Mouse (Mus musculus): ENCODE results near the gene Rfx3. TPM values are rescaled to one million over a fixed set of nuclear protein-coding genes. Genes with fewer than 3 reads are reported as not detected.

Gene Rfx3
- 38.5 and 40.3 TPM in 2 replicates for polyA plus RNA-seq (2015; fragmentation: Nextera tagmentation; extraction: Ambion mirVana)

GRCm38 (mm10) chr19:28010471-28011395 is at the start of gene Rfx3:
Gene Rfx3 (minus strand): TSS chr19:28011166.
- H3K4me1 ChIP-seq: peaks cover 22% of the 10 kb centered on the region
- no peaks in the 10 kb centered on the region for H3K9me3 ChIP-seq
- H3K4me2 ChIP-seq (replicated peaks): peak within 1 kb of the TSS; percentile 76
- whole genome bisulfite sequencing: 1% methylated on average over 77 of the region's 78 CpGs
- peak within 1 kb of the TSS; percentile 91 for H3K9ac ChIP-seq (replicated peaks)
- H3K27me3 ChIP-seq: no peaks in the 10 kb centered on the region
- H3K27ac ChIP-seq (replicated peaks): peak within 1 kb of the TSS; percentile 100
- peak; percentile 91 for ATAC-seq (replicated peaks)
- no peaks in the 10 kb centered on the region for H3K36me3 ChIP-seq
- H3K4me3 ChIP-seq: peak within 1 kb of the TSS; percentile 84

GRCm38 (mm10) chr19:28052058-28052457 is 41.1 kb upstream of the Rfx3 start:
- no peaks in the 10 kb centered on the region for H3K36me3 ChIP-seq
- 82% methylated on average over 1 of the region's 1 CpGs for WGBS
- H3K4me2 ChIP-seq (replicated peaks): no peak overlapping the region
- H3K27ac ChIP-seq (replicated peaks): no peak overlapping the region
- ATAC-seq (replicated peaks): no peak
- no peaks in the 10 kb centered on the region for H3K27me3 ChIP-seq
- H3K9ac ChIP-seq (replicated peaks): no peak overlapping the region
- no peaks in the 10 kb centered on the region for H3K4me1 ChIP-seq
- no peak overlapping the region for H3K4me3 ChIP-seq
- H3K9me3 ChIP-seq: no peaks in the 10 kb centered on the region

- Histone ChIP-seq H3K27ac (replicated peaks) (no peak overlapping the region), H3K4me3 (no peak overlapping the region), H3K27me3 (no peaks in the 10 kb centered on the region), H3K9ac (replicated peaks) (no peak overlapping the region), H3K4me2 (replicated peaks) (no peak overlapping the region), H3K4me1 (no peaks in the 10 kb centered on the region), H3K36me3 (no peaks in the 10 kb centered on the region), H3K9me3 (no peaks in the 10 kb centered on the region)
- ATAC-seq (replicated peaks): no peak
- 86% methylated on average over 5 of the region's 5 CpGs for WGBS
These were observed 40.6 kb upstream of the Rfx3 start for GRCm38 (mm10) chr19:28051571-28051970.

GRCm38 (mm10) chr19:28049280-28049679 is 38.3 kb upstream of the Rfx3 start:
- H3K4me2 ChIP-seq (replicated peaks): no peak overlapping the region
- WGBS: 82% methylated on average over 4 of the region's 4 CpGs
- H3K4me3 ChIP-seq: no peak overlapping the region
- H3K36me3 ChIP-seq: no peaks in the 10 kb centered on the region
- H3K9ac ChIP-seq (replicated peaks): no peak overlapping the region
- ATAC-seq (replicated peaks): no peak
- H3K27me3 ChIP-seq: no peaks in the 10 kb centered on the region
- no peaks in the 10 kb centered on the region for H3K9me3 ChIP-seq
- no peaks in the 10 kb centered on the region; the same call in 1 of the 2 replicates for H3K4me1 ChIP-seq
- H3K27ac ChIP-seq (replicated peaks): no peak overlapping the region

GRCm38 (mm10) chr19:28046806-28047205 is 35.8 kb upstream of the Rfx3 start:
- Histone ChIP-seq H3K4me1 (no peaks in the 10 kb centered on the region; the same call in 1 of the 2 replicates), H3K9ac (replicated peaks) (no peak overlapping the region), H3K27ac (replicated peaks) (no peak overlapping the region), H3K9me3 (no peaks in the 10 kb centered on the region), H3K27me3 (no peaks in the 10 kb centered on the region), H3K4me2 (replicated peaks) (no peak overlapping the region), H3K36me3 (no peaks in the 10 kb centered on the region), H3K4me3 (no peak overlapping the region)
- ATAC-seq (replicated peaks): no peak
- 95% methylated on average over 5 of the region's 5 CpGs for WGBS

- H3K27me3 ChIP-seq: no peaks in the 10 kb centered on the region
- no peaks in the 10 kb centered on the region for H3K36me3 ChIP-seq
- H3K4me3 ChIP-seq: no peak overlapping the region
- ATAC-seq (replicated peaks): no peak
- H3K4me1 ChIP-seq: no peaks in the 10 kb centered on the region; the same call in 1 of the 2 replicates
- H3K4me2 ChIP-seq (replicated peaks): no peak overlapping the region
- no peaks in the 10 kb centered on the region for H3K9me3 ChIP-seq
- H3K27ac ChIP-seq (replicated peaks): no peak overlapping the region
- no peak overlapping the region for H3K9ac ChIP-seq (replicated peaks)
- WGBS: 77% methylated on average over 5 of the region's 5 CpGs
These were observed 34.0 kb upstream of the Rfx3 start for GRCm38 (mm10) chr19:28044950-28045349.

GRCm38 (mm10) chr19:28011718-28012499 is 943 bp upstream of the Rfx3 start:
- no peaks in the 10 kb centered on the region for H3K27me3 ChIP-seq
- H3K27ac ChIP-seq (replicated peaks): peak overlapping the region; percentile 100
- peaks cover 20% of the 10 kb centered on the region for H3K4me1 ChIP-seq
- no peaks in the 10 kb centered on the region for H3K36me3 ChIP-seq
- H3K9me3 ChIP-seq: no peaks in the 10 kb centered on the region
- peak; percentile 61 for ATAC-seq (replicated peaks)
- H3K4me3 ChIP-seq: peak overlapping the region; percentile 84
- H3K4me2 ChIP-seq (replicated peaks): peak overlapping the region; percentile 76
- peak overlapping the region; percentile 91 for H3K9ac ChIP-seq (replicated peaks)
- WGBS: under 1% methylated on average over 52 of the region's 52 CpGs

GRCm38 (mm10) chr19:28011396-28011717 is 391 bp upstream of the Rfx3 start:
- H3K27me3 ChIP-seq: no peaks in the 10 kb centered on the region
- peak overlapping the region; percentile 91 for H3K9ac ChIP-seq (replicated peaks)
- H3K9me3 ChIP-seq: no peaks in the 10 kb centered on the region
- no peaks in the 10 kb centered on the region for H3K36me3 ChIP-seq
- peak overlapping the region; percentile 100 for H3K27ac ChIP-seq (replicated peaks)
- under 1% methylated on average over 27 of the region's 30 CpGs for WGBS
- peak overlapping the region; percentile 84 for H3K4me3 ChIP-seq
- peaks cover 20% of the 10 kb centered on the region for H3K4me1 ChIP-seq
- peak overlapping the region; percentile 36 for H3K4me2 ChIP-seq (replicated peaks)
- peak; percentile 98 for ATAC-seq (replicated peaks)

- no peak for ATAC-seq (replicated peaks)
- WGBS: 2% methylated on average over 5 of the region's 5 CpGs
- H3K27me3 ChIP-seq: no peaks in the 10 kb centered on the region
- no peaks in the 10 kb centered on the region for H3K9me3 ChIP-seq
- H3K4me1 ChIP-seq: peaks cover 22% of the 10 kb centered on the region
- H3K9ac ChIP-seq (replicated peaks): peak overlapping the region; percentile 91
- no peaks in the 10 kb centered on the region for H3K36me3 ChIP-seq
- peak overlapping the region; percentile 54 for H3K4me2 ChIP-seq (replicated peaks)
- peak overlapping the region; percentile 84 for H3K4me3 ChIP-seq
- peak overlapping the region; percentile 100 for H3K27ac ChIP-seq (replicated peaks)
These were observed 1.2 kb downstream of the Rfx3 start for GRCm38 (mm10) chr19:28009587-28010281.

- peaks cover 19% of the 10 kb centered on the region for H3K4me1 ChIP-seq
- no peak overlapping the region for H3K27ac ChIP-seq (replicated peaks)
- H3K27me3 ChIP-seq: no peaks in the 10 kb centered on the region
- H3K4me3 ChIP-seq: no peak overlapping the region
- H3K9ac ChIP-seq (replicated peaks): no peak overlapping the region
- no peaks in the 10 kb centered on the region for H3K36me3 ChIP-seq
- no peak overlapping the region for H3K4me2 ChIP-seq (replicated peaks)
- H3K9me3 ChIP-seq: no peaks in the 10 kb centered on the region
- 65% methylated on average over 1 of the region's 1 CpGs for WGBS
- no peak for ATAC-seq (replicated peaks)
These were observed 6.8 kb downstream of the Rfx3 start for GRCm38 (mm10) chr19:28004190-28004589.

GRCm38 (mm10) chr19:28003474-28003873 is 7.5 kb downstream of the Rfx3 start:
- 71% methylated on average over 1 of the region's 1 CpGs for WGBS
- H3K27ac ChIP-seq (replicated peaks): no peak overlapping the region
- no peaks in the 10 kb centered on the region for H3K27me3 ChIP-seq
- H3K4me2 ChIP-seq (replicated peaks): no peak overlapping the region
- no peaks in the 10 kb centered on the region for H3K9me3 ChIP-seq
- no peaks in the 10 kb centered on the region for H3K36me3 ChIP-seq
- H3K4me1 ChIP-seq: peaks cover 19% of the 10 kb centered on the region
- H3K9ac ChIP-seq (replicated peaks): no peak overlapping the region
- ATAC-seq (replicated peaks): peak; percentile 68; the same call in 1 of the 2 replicates
- H3K4me3 ChIP-seq: no peak overlapping the region

GRCm38 (mm10) chr19:28002708-28003107 is 8.3 kb downstream of the Rfx3 start:
- 86% methylated on average over 3 of the region's 3 CpGs for WGBS
- no peaks in the 10 kb centered on the region for H3K27me3 ChIP-seq
- no peak overlapping the region for H3K27ac ChIP-seq (replicated peaks)
- no peak overlapping the region for H3K4me3 ChIP-seq
- H3K4me2 ChIP-seq (replicated peaks): no peak overlapping the region
- no peak for ATAC-seq (replicated peaks)
- H3K36me3 ChIP-seq: no peaks in the 10 kb centered on the region
- H3K9ac ChIP-seq (replicated peaks): no peak overlapping the region
- peaks cover 19% of the 10 kb centered on the region for H3K4me1 ChIP-seq
- H3K9me3 ChIP-seq: no peaks in the 10 kb centered on the region
